Mouse (Mus musculus) midbrain, embryonic 11.5 days (tissue): ENCODE data around the gene Cyp27a1. TPM values are rescaled to one million over a fixed set of nuclear protein-coding genes. Genes with fewer than 3 reads are reported as not detected.

Experiments
- ATAC-seq: fragments of 200-750 bp; cut with Nextera tagmentation; 2 replicates; pipeline ENCODE4 v1.8.0; 2017; ENCODE audit warnings: moderate TSS enrichment, moderate library complexity; ENCODE audit not compliant: low FRiP score
- DNase-seq: peaks from one replicate; pipeline ENCODE4 v3.0.0; 2015; ENCODE audit warnings: low spot score; ENCODE audit errors: missing footprints
- H3K27ac ChIP-seq: fragments of 300-500 bp; sonication (generic); 2 replicates; pipeline ENCODE4 v1.5.1; 2014; ENCODE audit warnings: low read depth, low read length
- H3K27me3 ChIP-seq: fragments of 300-500 bp; sonication (generic); 2 replicates; pipeline ENCODE4 v1.6.1; 2014; ENCODE audit warnings: mild to moderate bottlenecking, low read length, moderate library complexity, mixed read lengths; ENCODE audit not compliant: control insufficient read depth, insufficient read depth
- H3K36me3 ChIP-seq: fragments of 300-500 bp; sonication (generic); 2 replicates; pipeline ENCODE4 v1.6.1; 2014; ENCODE audit warnings: mild to moderate bottlenecking, low read length, moderate library complexity, mixed read lengths; ENCODE audit not compliant: control insufficient read depth, insufficient read depth
- H3K4me1 ChIP-seq: fragments of 300-500 bp; sonication (generic); 2 replicates; pipeline ENCODE4 v1.6.1; 2014; ENCODE audit warnings: low read length; ENCODE audit not compliant: control insufficient read depth, insufficient read depth
- H3K4me2 ChIP-seq: fragments of 300-500 bp; sonication (generic); 2 replicates; pipeline ENCODE4 v1.6.1; 2014; ENCODE audit warnings: mild to moderate bottlenecking, moderate library complexity
- H3K4me3 ChIP-seq: fragments of 300-500 bp; sonication (generic); 2 replicates; pipeline ENCODE4 v1.5.1; 2014; ENCODE audit warnings: low read depth, low read length
- H3K9ac ChIP-seq: fragments of 300-500 bp; sonication (generic); 2 replicates; pipeline ENCODE4 v1.6.1; 2014; ENCODE audit warnings: low read length
- H3K9me3 ChIP-seq: fragments of 300-500 bp; sonication (generic); 2 replicates; pipeline ENCODE4 v1.6.1; 2016; ENCODE audit warnings: low read length; ENCODE audit not compliant: control insufficient read depth
- WGBS: fragments of 180-500 bp; shearing (Covaris S2); extraction: QIAGEN DNeasy Blood & Tissue Kit; methylation state at CpG from one replicate; pipeline ENCODE4 v1.1.7; 2014; 5-methylcytosine and 5-hydroxymethylcytosine counted together
- polyA plus RNA-seq: library from polyadenylated mRNA; unstranded; fragments of >200 nt; fragmentation: Nextera tagmentation; extraction: Ambion mirVana; gene quantifications from 2 replicates; pipeline ENCODE4 v1.2.1, GENCODE M21; 2014

The Cyp27a1 gene
- polyA plus RNA-seq, 1 experiment from 2014 or later = 6.7 TPM

DNA sequence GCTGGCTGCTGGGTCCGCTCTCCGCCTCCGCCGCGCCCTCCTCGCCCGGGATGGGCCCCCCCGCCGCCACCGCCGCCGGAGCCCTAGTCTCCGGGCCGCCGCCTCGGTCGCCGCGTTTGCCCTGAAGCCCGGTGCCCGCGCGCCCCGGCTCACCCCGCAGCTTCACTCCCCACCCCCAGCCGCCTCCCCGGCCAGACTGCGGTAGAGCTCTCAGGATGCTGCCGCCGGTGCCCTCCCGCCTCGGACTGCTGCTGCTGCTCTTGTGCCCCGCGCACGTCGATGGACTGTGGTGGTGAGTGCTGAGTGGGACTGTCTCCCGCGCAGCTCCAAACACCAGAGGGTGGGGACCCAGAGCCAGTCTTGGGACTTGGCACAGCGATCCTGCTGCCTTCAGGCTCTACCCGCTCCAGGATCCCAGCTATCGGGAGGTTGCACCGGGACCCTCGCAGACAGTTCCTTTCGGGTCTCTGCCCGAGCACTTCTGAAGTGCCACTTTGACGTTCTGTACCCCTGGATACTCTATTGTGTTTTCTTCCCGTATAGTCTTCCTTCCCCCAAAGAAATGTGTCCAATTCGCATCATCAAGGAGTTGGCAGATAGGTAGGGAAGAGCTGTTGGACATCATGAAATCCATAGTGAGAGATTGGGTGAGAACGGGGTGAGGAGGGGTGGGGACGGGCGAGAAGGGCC, 58.7 kb downstream of the Cyp27a1 start:
- H3K4me1 ChIP-seq = peaks cover 22% of the 10 kb centered on the region
- H3K4me2 ChIP-seq = peak overlapping the region; percentile 74
- peaks cover 82% of the 10 kb centered on the region for H3K27me3 ChIP-seq
- no peaks in the 10 kb centered on the region for H3K36me3 ChIP-seq
- ATAC-seq (0 out of 2 replicates have a peak, but pooled peaks have one; percentile 17), DNase-seq (peak; percentile 94)
- H3K27ac ChIP-seq = no peak overlapping the region
- WGBS = 2% methylated on average over 49 of the region's 51 CpGs
- no peaks in the 10 kb centered on the region for H3K9me3 ChIP-seq
- peak overlapping the region; percentile 44; the same call in 1 of the 2 replicates for H3K9ac ChIP-seq
- H3K4me3 ChIP-seq = peak overlapping the region; percentile 47

DNA sequence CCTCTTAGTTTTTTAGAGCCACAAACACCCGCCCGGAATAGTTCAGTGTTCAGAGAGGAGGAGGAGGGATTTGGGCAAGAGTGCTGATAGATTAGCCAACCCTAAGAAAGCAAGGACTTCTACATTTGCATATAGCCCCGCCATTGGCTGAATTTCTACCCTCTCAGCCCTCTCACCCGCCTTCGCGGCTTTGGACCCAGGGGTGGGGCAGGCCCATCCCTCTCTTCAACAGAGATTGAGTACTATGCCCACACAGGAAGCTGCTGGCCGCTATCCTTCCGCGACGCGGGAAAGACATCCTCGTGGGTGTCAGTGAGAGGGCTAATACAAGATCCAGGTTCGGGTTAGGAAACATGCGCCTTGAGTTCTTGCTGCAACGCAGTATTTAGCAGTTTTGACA, 59.8 kb downstream of the Cyp27a1 start:
- Histone ChIP-seq H3K4me1 (peaks cover 22% of the 10 kb centered on the region), H3K4me2 (peak overlapping the region; percentile 34)
- under 1% methylated on average over 15 of the region's 15 CpGs for WGBS

DNA sequence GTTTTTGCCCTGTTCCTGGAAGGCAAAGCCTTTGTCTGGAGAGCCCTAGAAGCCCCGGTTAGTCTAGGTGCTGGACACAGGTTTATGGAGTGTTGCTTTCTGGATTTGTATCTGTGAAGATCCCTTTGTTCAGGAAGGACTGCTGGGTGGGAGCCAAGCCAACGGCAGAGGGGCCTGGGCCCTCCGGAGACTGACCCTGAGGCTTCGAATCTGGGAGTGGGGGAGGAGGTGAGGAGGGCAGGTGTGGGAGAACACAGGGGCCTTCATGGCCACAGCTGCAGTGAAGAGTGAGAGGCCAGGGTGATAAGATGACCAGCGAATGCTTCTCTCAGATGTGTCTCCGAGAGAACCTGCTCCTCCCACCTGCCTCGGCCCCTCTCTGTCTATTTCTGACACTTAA, 60.7 kb downstream of the Cyp27a1 start:
- Histone ChIP-seq H3K27me3 (peaks cover 77% of the 10 kb centered on the region), H3K9me3 (no peaks in the 10 kb centered on the region), H3K9ac (no peak overlapping the region), H3K36me3 (no peaks in the 10 kb centered on the region), H3K4me1 (peaks cover 22% of the 10 kb centered on the region), H3K4me3 (no peak overlapping the region), H3K27ac (no peak overlapping the region), H3K4me2 (no peak overlapping the region)
- DNase-seq = no peak
- no peak for ATAC-seq
- 14% methylated on average over 7 of the region's 7 CpGs for WGBS

More for the DNA sequence above, 59.8 kb downstream of the Cyp27a1 start:
- Histone ChIP-seq H3K36me3 (no peaks in the 10 kb centered on the region), H3K4me3 (0 out of 2 replicates have a peak overlapping the region, but pooled peaks have one; percentile 3), H3K27me3 (peaks cover 77% of the 10 kb centered on the region), H3K9ac (no peak overlapping the region), H3K9me3 (no peaks in the 10 kb centered on the region), H3K27ac (no peak overlapping the region)
- ATAC-seq (peak; percentile 89), DNase-seq (peak; percentile 95)

DNA sequence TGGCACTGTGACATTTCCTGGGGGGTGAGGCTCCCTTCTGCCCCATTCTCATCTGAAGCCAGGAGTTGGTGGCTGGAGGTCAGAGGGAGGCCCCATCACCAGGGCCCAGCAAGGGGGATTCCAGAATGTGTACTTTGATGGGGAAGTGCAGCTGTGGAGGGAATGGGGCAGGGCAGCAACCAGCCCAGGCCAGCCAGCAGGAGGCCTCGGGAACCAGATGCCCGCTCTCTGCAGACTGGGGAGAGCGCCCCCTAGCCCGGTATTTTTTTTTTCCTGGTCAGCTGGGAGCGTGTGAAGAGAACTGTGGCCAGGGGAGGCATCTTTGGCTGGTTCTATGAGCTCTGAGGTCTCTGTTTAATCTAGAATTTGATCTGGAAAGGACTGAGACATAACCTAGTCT, 62.4 kb downstream of the Cyp27a1 start:
- Histone ChIP-seq H3K4me3 (no peak overlapping the region), H3K27me3 (peaks cover 68% of the 10 kb centered on the region), H3K27ac (no peak overlapping the region), H3K4me1 (peaks cover 17% of the 10 kb centered on the region), H3K4me2 (no peak overlapping the region), H3K9me3 (no peaks in the 10 kb centered on the region), H3K9ac (no peak overlapping the region), H3K36me3 (no peaks in the 10 kb centered on the region)
- 6% methylated on average over 5 of the region's 5 CpGs for WGBS
- ATAC-seq (no peak), DNase-seq (no peak)

DNA sequence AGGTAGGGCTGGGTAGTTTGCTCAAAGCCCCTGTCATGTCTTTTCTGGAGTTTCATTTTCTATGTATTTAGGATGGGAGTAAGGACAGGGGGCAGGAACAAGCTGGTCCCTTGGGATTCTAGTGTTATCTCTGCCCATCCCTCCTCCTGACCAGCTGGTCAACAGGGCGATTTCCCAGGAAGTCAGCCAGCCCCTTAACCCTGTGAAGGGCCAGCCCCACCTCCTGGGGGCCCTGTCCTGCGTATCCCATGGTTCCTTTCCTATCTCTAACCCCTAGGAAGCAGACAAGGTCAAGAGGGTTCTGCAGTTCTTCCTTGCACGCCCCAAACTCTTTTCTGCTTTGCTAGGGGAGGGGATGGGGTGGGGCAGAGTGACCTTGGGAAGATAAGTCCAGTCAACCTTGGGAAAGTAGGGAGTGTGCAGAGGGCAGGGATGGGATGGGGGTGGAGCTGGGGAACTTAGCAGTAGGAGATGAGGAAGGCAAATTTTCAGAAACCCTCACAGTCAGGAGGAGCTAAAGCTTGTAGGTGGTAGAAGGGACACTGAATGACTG, 65.6 kb downstream of the Cyp27a1 start:
- H3K4me1 ChIP-seq = peaks cover 5% of the 10 kb centered on the region

DNA sequence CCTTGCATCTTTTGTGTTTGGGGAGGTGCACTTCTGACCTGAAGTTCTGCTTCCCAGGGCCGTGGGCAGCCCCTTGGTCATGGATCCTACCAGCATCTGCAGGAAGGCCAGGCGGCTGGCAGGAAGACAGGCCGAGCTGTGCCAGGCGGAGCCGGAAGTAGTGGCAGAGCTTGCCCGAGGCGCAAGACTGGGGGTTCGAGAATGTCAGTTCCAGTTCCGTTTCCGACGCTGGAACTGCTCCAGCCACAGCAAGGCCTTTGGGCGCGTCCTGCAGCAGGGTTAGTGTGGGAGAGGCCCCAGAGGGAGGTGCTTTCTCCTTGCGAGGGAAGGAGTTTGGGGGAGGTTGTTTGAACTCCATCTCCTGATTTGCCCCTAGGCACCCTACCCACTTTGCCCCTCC, 68.7 kb downstream of the Cyp27a1 start:
- Histone ChIP-seq H3K9me3 (no peaks in the 10 kb centered on the region), H3K9ac (no peak overlapping the region), H3K27me3 (peaks cover 75% of the 10 kb centered on the region), H3K27ac (no peak overlapping the region), H3K4me3 (no peak overlapping the region), H3K4me2 (no peak overlapping the region), H3K36me3 (no peaks in the 10 kb centered on the region), H3K4me1 (peaks cover 9% of the 10 kb centered on the region)
- WGBS = 13% methylated on average over 14 of the region's 14 CpGs
- DNase-seq (peak; percentile 89), ATAC-seq (no peak)

More for the DNA sequence above, 65.6 kb downstream of the Cyp27a1 start:
- H3K27ac ChIP-seq = no peak overlapping the region
- DNase-seq (no peak), ATAC-seq (no peak)
- H3K9me3 ChIP-seq = no peaks in the 10 kb centered on the region
- no peak overlapping the region for H3K9ac ChIP-seq
- H3K4me3 ChIP-seq = no peak overlapping the region
- peaks cover 70% of the 10 kb centered on the region for H3K27me3 ChIP-seq
- H3K36me3 ChIP-seq = no peaks in the 10 kb centered on the region
- 36% methylated on average over 3 of the region's 3 CpGs for WGBS
- H3K4me2 ChIP-seq = no peak overlapping the region

DNA sequence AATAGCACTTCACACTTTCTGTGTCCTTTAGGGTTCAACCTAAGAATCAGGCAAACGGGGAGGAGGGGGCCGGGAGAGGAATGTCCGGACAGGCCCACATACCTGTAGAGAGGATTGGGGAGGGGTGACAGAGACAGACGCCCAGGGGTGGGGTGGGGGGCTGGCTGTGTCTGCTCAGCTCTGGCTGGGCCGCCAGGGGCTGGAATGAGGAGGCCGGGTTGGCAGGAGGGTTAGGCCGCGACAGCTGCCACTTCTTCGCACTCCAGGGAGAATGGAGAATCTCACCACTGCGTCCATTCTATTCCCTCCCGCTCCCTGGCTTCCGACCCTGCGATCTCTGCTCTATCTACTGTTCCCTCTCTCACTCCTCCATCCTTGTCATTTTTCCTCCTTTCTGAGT, 70.2 kb downstream of the Cyp27a1 start:
- H3K9me3 ChIP-seq = no peaks in the 10 kb centered on the region
- ATAC-seq (no peak; the same call in 1 of the 2 replicates), DNase-seq (peak; percentile 91)
- H3K27ac ChIP-seq = no peak overlapping the region
- no peaks in the 10 kb centered on the region for H3K36me3 ChIP-seq
- 2% methylated on average over 13 of the region's 13 CpGs for WGBS
- H3K9ac ChIP-seq = no peak overlapping the region
- H3K27me3 ChIP-seq = peaks cover 81% of the 10 kb centered on the region
- peak overlapping the region; percentile 45 for H3K4me3 ChIP-seq
- H3K4me2 ChIP-seq = peak overlapping the region; percentile 76
- peaks cover 9% of the 10 kb centered on the region for H3K4me1 ChIP-seq

DNA sequence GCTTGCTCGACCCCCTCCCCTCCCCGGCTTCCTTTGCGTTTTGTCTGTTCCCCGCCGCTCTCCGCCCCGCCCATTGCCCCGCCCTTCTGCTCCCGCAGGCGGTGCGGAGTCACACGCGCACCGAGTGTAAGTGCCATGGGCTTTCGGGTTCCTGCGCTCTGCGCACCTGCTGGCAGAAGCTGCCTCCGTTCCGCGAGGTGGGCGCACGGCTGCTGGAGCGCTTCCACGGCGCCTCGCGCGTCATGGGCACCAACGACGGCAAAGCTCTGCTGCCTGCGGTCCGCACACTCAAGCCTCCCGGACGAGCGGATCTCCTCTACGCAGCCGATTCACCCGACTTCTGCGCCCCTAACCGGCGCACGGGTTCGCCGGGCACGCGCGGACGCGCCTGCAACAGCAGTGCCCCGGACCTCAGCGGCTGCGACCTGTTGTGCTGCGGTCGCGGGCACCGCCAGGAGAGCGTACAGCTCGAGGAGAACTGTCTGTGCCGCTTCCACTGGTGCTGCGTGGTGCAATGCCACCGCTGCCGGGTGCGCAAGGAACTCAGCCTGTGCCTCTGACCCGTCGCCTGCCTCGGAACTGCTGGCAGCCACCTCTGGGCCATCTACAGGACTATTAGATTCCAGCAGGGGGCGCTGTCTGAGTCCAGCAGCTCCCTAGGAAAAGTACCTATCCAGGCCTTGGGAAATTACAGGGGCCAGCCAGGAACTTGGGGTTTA, 70.8 kb downstream of the Cyp27a1 start:
- H3K9ac ChIP-seq = peak overlapping the region; percentile 30
- WGBS = under 1% methylated on average over 67 of the region's 67 CpGs
- H3K4me1 ChIP-seq = peaks cover 9% of the 10 kb centered on the region
- H3K9me3 ChIP-seq = no peaks in the 10 kb centered on the region
- no peaks in the 10 kb centered on the region for H3K36me3 ChIP-seq
- peak overlapping the region; percentile 76 for H3K4me2 ChIP-seq
- DNase-seq = peak; percentile 93
- no peak overlapping the region for H3K27ac ChIP-seq
- peak; percentile 51 for ATAC-seq
- H3K4me3 ChIP-seq = peak overlapping the region; percentile 45
- peaks cover 85% of the 10 kb centered on the region for H3K27me3 ChIP-seq
